Mouse (Mus musculus): Measurements from ENCODE around the gene Gltpd2.
"Not testable (repeated sequence)": the region's sequence is repeated elsewhere in the genome, so short reads cannot be mapped to it uniquely, and the experiment has no call there.

Gene Gltpd2

DNA sequence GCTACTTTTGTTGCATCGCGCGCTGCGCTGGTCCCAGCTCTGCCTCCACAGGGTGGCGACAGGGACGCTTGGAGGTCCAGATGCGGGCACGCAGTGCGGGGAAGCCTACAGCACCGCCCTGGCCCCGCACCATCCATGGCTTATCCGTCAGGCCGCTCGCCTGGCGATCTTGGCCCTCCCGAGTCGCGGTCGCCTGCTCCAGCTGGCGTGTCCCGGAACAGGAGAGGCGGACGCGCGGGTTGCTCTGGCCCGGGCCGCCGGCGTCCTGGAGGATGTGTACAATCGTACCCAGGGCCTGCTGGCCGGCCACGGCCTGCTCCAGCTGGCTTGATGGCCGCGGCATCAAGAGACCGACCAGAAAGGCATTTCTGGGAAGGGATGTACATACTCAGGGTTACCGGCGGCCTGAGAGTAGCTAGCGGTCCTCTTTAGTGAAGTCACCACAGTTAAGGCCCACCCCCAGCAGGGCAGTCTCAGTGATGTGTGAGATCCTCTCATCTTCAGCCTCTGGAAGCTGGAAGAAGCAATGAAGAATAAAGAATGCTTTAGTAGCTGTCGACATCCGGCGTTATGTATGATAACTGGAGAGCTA is 1.3 kb downstream of the Gltpd2 start:
- no peak for DNase-seq

DNA sequence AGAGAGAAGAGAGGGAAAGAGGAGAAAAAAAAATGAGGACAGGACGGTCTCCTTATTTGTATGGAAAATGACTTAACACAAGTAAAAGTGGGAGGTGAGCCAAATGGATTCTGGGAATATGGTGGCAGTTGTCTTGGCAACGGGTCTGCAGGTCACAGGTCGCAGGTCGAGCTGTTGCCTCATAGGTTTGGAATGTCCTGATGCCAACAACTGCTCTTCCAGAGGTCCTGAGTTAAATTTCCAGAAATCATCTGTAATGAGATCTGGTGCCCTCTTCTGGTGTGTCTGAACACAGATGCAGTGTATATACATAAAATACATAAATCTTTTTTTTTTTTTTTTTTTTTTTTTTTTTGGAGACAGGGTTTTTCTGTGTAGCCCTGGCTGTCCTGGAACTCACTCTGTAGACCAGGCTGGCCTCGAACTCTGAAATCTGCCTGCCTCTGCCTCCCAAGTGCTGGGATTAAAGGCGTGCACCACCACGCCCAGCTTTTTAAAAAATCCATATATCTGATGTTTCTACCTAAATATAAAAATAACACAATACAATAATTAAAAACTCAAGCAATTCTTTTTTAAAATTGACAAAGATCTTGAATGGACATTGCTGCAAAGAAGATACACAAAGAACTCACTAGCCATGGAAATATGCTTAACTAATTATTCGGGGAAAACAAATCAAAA is 4.5 kb downstream of the Gltpd2 start:
- not testable (repeated sequence) for DNase-seq

DNA sequence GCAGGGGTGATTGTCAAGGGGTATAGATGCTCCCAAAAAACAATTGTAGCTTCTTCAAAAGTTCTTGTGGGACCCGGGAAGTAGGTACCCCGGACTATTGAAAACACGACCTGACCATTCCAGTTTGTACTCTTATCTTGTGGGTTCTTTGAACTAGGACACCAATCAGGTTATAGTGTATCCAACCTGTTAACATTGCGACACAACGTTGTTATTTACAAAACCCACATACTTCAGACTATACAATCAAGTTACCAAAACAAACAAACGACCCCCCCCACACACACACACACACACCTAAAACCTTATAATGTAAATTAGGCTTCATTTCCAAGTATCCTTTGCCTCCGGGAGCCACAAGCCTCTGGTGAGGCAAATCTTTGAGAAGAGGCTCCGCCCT is 5.8 kb downstream of the Gltpd2 start:
- DNase-seq, result no peak

DNA sequence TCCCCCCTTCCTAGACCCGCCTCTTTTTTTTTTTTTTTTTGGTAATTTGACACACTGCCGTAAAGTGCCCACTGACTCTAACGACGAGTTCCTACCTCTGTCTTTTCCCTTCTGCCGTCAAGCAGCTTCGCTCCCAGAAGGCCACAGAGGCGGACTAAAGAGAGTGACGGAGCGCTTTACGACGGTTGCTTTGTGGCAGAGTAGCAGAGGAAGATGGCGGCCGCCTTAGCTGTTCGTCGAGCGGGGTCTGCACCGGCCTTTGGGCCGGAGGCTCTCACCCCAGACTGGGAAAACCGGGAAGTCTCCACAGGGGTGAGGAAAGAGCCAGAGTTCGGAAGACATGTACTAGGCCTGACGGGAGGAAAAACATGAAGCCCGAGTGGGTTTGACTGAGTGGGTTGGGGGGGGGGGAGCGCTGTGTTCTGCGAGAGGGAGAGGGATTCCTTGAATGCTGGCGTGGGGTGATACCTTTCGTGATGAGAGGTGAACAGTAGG is 6.2 kb downstream of the Gltpd2 start, which contains the start of gene Psmb6:
Psmb6 (plus strand) TSS at position 184 of the 495 bp plus-strand sequence.
- DNase-seq, result peak; percentile 84 to 85

DNA sequence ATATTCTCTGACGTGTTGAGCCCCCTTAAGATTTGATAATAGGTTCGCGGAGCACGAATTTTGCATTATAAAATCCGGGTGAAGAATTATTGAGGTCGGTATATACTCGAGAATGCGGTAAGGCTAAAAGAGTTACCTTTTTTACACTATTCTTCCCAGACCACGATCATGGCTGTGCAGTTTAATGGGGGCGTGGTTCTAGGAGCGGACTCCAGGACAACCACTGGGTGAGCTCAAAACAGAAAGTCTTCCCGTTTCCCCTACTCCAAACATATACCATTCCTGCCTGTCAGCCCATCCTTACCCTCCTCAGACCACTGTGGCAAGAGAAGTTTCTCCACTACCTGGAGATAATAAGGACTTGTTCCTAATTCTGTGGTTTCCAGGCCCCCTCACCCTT is 6.7 kb downstream of the Gltpd2 start:
- no peak for DNase-seq

DNA sequence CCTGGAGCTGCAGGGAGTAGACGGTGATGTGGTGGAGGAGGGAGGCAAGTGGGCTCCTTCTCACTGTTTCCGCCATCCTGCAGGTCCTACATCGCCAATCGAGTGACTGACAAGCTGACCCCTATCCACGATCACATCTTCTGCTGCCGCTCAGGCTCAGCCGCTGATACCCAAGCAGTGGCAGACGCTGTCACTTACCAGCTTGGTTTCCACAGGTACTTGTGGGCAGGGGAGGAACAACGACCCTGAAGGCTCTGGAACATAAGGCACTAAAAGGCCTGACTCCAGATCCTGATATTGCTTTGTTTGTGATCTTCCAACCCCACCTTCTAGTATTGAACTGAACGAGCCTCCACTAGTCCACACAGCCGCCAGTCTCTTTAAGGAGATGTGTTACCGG is 7.2 kb downstream of the Gltpd2 start:
- no peak for DNase-seq

DNA sequence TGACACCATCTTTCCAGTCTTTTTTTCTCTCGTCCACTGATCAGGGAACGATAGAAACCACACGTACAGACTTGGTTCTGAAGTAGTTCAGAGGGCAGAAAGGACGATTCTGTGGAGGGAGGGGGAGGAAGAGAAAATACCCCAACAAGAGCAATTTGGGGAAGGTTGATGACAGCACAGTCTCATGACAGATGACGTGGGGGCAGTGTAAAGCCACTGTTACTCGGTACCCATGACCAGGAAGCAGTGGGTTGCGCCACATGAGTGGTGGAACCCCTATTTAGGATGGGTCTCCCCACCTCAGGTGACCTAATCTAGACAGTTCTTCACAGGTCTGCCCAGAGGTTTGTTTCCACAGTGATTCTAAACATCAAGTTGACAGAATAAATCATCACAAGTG is 9.6 kb downstream of the Gltpd2 start:
- no peak for DNase-seq

DNA sequence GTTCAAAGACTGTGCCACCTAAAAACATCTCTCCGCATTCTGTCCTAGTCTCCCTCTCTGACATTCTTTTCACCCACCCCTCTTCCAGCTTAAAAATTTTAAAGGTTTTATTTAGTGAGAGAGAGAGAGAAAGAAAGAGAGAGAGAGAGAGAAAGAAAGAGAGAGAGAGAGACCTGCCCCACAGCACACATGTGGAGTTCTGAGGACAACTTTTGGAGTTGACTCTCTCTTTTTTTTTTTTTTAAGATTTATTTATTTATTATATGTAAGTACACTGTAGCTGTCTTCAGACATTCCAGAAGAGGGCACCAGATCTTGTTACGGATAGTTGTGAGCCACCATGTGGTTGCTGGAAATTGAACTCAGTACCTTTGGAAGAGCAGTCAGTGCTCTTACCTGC is 12.1 kb downstream of the Gltpd2 start:
- DNase-seq, result not testable (repeated sequence)

DNA sequence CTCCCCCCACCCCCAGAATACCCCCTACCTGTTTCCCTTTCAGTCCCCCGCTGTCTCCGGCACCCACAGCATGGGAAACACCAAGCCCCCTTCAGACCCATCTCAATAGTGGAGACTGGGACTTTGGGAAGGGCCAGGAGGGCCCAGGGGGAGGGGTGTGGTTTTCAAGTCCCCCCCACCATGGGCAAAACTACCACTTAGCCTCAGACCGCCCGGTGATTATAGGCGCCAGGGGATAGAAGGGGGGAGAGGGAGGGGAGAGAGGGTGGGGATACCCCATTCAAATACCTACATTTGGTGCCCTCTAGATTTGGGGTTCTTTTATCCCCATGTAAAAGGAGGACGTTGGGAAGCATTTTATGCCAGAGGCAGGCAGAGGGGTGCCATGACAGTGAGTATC is 13.8 kb downstream of the Gltpd2 start, which contains the start of gene Gm40193:
Gm40193 (minus strand) TSS at position 101 of the 400 bp plus-strand sequence.
- DNase-seq, result no peak

DNA sequence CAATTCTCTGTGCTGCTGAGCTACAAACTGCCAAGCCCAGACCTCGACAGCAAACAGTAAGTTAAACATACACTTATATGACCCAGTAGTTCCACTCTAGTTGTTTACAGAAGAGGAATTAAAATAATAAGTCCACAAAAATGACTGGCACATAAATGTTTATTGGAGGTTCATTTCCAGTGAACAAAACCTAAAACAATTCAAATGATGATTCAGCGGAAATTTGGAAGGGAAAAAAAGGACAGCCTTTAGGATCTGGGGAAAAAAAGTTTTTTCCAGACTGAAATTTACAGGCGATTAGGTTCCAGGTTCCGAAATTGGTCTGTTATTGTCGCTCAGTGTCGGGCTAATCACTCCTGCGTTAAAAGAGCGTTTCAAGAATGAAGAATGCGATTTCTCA is 20.4 kb downstream of the Gltpd2 start:
- no peak for DNase-seq

DNA sequence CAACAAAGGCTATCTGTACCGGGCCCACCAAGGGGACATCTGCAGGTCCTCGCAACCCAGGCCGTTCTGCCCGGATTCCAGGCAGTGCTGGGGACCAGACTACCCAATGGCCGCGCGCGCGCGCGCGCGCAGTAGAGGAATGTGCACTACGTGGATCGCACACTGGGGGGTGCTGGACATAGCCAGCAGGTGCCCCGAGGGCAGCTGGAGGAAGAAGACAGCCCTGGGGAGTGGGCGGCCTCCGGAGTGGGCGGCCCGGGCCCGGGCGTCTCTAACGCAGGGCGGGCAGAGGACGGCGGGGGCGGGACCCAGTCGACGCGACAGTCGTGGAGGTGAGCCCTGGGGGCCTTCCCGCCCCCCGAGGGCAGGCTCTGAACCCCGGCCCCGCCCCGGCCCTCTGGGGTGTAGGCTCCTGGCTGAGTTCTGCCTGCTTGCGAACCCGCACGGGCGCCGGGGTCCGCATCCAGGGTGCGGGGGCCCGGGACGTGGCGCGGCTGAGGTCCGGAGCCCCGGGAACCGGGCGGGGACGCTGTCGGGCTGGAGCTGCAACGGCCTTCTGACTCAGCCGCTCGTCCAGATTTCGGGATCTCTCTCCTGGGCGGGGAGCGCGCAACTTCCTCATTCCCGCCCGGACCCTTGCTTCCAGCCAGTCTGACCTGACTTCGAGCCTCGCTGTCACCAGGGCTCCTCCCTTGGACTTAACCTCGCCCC is 21.0 kb downstream of the Gltpd2 start, which contains the start of gene Pld2:
Pld2 (plus strand) TSS at position 188 of the 711 bp plus-strand sequence.
- DNase-seq, result peak; percentile 81 to 88

DNA sequence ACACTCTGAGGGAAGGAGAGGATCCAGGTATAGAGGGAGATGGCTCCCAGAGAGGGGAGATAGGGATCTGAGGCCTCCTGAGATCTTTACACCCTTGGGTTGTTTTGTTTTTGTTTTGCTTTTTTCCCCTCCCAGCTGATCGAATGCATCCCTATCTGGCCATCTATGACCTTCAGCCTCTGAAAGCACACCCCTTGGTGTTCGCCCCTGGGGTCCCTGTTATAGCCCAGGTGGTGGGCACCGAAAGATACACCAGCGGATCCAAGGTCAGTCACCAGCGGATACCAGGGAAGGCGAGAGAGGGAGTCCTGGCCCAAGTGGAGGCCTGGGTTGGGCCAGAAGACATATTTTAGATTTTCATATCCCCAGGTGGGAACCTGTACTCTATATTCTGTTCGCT is 21.9 kb downstream of the Gltpd2 start:
- DNase-seq, result no peak

DNA sequence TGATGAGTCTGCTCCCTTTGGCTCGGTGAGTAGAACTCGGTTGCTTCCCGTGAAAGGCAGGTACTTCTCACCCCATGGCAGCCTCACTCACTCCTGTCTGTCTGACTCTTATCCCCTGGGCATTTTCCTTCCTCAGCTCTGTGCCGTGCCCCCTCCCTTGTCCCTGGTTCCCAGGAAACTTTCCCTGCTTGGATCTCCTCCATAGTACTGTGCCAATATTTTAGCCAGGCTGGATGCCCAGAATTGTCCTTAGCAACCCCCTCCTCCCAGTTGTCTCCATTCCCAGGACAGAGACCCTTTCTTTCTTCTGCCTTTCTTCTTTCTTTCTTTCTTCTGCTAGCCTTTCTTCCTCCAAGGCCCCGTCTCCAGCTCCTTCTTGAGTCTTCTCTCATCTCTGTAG is 22.4 kb downstream of the Gltpd2 start:
- no peak for DNase-seq

DNA sequence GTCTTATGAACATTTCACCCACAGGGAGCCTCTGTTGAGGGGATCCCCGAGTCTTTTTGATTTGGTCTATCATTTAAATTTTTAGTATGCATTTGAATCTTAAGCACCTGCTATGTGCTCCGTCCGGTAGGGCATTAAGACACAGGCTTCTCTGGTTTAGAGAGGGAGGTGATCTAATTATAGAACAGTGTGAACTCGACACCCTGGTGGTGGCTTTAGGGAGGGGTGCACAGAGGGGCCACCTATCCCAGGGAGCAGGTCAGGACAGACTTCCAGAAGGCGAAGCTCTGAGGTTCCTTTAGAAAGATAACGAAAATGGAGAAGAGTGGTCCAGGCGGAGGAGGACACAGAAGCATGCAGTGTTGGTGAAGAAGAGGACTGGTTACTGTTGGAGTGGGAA is 25.5 kb downstream of the Gltpd2 start:
- no peak for DNase-seq

DNA sequence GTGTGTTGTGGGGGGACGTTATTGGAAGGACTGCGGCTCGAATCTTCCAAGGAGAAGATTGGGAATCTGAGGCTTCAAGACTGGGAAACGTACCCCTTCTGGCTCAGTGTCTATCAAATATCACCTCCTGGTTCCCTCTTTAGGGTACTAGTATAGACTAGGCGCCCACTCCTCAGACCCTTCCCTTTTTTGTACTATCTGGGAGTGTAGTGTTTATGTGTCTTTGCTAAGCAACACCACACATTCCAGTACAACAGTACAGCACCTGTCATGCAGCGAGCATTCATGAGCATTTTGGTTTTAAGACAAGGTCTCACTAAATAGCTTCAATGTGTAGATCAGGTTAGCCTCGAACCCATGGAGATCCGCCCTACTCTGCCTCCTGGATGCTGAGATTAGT is 32.5 kb downstream of the Gltpd2 start:
- DNase-seq, result no peak

DNA sequence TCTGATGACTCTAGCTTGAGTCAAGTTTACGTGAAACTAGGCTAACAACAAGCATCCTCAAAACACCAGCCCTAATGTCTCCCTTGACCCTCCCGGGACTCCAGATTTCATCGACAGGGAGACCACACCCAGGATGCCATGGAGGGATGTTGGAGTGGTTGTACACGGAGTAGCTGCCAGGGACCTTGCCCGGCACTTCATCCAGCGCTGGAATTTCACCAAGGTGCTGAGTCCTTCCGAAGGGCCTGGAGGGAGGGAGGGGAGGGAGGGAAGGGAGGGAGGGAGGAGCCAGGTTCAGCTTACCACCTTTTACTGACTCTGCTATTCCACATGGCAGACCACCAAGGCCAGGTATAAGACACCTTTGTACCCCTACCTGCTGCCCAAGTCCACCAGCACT is 34.9 kb downstream of the Gltpd2 start:
- DNase-seq, result no peak

DNA sequence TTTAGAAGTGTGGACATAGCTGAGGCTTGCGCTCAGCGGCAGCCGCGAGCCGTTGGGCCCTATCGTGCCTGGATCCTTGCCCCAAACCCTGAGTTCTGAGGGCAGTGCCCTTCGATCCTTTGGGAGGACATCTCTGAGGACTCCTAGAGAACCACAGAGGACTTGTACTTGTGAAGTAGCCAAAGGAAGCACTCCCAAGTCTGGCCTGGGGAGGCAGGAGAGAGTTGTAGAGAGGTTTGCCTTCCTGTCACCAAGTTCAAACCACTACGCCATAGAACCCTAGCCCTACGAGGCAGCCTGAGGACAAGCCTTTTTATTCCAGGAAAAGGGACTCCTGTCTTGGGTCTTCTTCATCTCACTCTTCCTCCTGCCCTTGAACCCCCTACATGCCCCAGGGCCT is 38.5 kb downstream of the Gltpd2 start:
- no peak for DNase-seq

DNA sequence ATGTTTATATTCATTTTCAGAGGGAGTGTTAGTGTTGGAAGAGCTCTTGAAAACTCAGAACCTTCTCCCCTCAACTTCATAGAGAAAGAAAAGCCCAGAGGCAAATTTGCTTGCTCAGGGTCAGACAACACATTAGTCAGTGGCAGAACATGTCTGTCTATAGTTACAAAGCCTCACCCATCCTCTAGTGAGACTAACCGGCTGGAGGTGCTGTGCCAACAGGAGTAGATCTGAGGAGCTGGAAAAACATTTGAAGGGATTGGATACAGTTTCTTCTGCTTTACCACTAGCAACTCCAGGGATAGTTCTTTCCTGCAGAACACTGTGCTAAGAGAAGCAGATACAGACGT is 42.9 kb downstream of the Gltpd2 start:
- no peak for DNase-seq

DNA sequence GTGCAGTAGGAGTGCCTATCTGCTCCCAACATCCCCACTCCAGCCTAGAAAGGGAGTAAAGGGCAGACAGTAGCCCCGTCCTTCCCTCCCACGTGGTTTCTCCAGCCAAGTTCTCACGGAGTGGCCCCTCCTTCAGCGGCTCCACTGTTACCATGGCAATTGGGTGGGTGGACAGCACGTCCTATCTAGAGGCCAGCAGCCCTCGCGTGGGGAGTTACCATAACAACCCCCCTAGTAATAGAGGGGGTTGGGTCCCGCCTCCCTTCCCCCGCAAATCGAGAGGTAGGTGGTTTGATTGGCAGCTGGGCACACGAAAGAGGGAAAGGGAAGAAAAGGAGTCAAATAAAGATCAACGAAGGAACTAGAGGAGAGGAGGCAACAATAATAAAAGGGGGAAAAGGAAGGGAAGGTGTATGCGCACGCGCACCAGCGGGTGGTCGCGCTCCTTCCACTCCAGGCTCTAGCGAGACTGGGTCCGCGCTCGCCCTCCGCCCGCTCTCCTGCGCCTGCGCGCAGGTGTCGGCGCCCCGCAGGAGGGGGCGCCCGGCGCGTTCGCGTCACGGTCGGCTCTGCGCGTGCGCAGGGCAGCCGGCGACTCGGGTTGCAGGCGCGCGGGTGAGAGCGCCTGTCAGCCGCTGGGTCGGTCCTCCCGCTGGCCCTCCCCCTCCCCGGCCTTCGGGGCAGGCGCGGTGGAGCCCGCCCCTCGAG is 43.4 kb downstream of the Gltpd2 start, which contains the start of gene Mink1:
Mink1 (plus strand) TSS at position 595 of the 708 bp plus-strand sequence.
- peak; percentile 86 to 89 for DNase-seq

DNA sequence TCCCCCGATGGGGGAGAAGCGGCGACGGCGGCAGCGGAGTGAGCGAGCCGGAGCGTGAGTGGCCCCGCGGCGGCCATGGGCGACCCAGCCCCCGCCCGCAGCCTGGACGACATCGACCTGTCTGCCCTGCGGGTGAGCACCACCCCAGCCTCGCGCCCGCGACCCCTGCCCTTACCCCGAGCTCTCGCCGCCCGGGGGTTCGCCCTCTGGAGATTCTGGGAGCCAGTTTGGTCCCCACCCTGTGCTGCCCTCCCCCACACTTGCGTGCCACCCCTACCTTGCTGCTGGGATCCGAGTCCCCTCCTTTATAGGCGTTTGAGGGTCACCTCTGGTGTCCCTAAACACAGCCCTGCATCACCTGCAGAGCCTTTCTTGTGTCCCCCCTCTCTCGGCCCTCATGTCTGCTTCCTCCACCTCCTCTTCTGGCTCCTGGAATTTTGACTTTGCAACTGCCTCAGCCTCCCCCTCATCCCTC is 44.0 kb downstream of the Gltpd2 start:
- DNase-seq, result no peak

DNA sequence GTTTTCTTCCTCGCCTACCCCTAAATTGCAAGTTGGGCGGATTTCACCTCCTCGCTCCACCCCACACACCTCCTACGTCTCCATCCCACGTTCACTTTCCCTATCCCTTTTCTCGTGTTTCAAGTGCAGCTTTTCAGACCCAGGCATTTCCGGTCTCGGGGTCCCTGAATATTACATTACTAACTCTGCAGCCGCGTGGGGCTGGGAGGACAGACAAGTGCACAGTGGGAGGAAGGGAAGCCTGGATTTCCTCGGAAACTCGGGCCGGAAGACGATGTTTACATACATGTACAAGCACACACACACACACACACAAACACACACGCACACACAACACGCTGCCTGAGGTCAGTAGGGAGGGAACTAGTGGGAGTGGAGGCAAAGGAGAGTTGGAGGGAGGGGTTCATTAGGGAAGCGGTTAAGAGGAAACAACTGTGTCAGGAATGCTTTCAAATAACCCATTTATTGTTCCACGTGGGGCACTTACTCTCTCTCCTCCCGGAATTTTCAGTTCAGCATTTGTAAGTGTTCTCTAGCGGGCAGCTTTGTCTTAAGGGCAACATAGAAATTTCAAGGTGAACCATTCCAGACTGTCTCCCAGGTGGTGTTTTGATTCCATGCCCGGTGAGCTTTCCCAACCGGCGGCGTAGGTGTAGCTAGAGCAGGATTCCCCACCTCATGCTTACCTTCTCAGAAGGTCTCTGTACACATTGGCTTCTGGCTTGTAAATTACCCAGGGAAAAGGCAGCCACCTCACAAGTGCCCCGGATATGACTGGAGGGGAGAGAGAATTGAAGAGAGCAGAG is 44.7 kb downstream of the Gltpd2 start:
- peak; percentile 23 to 28 for DNase-seq

DNA sequence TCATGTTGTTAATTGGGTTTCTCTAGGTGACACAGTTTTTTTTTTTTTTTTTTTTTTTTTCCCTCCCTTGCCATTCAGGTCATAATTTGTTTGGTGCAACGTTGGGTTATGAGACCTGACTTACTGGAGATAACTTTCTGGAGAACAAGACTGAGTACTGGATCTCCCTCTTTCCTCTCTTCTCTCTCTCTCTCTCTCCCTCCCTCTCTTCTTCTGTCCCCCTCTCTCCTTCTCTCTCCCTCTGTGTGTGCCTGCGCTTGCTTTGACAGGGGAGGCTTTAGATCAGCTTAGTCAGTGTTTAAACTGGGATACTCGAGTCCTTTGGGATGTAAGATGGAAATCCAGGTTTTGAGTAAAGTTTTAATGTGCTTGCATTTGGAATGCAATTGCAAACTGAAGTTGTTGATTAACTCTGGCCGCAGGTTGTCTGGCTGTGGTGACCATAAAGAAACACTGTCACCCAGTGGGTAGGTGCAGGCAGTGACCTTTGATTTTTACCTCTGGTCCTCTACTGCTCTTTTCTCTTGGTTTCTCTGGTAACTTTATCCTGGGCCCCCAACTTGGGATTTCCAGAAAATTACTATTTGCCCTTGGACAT is 45.4 kb downstream of the Gltpd2 start:
- DNase-seq, result no peak

Measured in B cell, adult 2 months (primary cell).